Mouse (Mus musculus): ENCODE measurements around the gene Echs1.

DNA sequence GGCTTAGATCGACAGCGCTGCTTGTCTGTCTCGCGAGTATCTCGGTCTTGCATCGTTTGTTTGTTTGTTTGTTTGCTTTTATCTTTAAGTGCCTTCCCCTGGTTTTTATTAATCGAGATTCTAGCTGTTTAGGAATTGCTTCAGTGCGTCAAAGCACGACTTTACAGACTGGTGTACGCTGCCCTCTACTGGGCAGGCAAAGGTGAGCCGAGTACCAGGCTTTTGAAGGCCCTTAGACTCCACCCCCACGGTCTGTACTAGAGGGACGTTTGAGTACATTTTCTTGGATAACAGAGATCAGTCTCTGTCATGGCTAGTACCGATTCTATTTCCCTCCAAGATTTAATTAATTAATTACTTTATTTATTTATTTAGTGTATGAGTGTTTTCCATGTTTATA lies 25.1 kb upstream of the Echs1 start:
- TF ChIP-seq POLR2A (IDR thresholded peaks at IDR 0.05; ENCODE audit: borderline replicate concordance, control insufficient read depth, low read depth, low read length) = no peak
- peak; percentile 90 for TF ChIP-seq CTCF (IDR thresholded peaks at IDR 0.05; ENCODE audit: control insufficient read depth, insufficient read depth, low read length)

Data from bone marrow, adult 2 months (tissue).